ENCODE assay signal across 27 mouse cellular contexts in the genomic region with DNA sequence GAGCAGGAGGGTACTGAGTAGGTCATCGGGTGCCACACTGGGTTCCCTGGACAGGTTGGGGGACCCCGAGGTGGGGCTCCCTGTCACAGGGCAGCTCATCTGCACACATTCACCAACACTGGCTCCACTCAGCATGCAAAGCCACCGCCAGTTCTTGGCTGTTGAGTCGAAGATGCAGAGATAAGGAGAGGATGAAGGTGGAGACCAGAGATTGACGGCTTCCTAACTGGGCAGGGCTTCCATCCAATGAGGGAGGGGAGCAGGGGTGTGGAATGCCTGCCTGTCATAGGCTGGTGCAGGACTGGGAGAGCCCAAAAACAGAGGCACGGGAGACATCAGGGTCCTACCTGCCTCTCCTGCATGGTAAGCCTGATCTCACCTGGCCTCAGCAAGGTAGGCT. TPM values are rescaled to one million over a fixed set of nuclear protein-coding genes. Genes with fewer than 3 reads are reported as not detected.
A peak's percentile ranks its signal among the peaks of the same experiment; 100 is the strongest.
DNase-seq lines count a peak whose midpoint lies in the region; ATAC-seq and TF ChIP-seq lines count a peak whose summit lies in the region.
"Had no signal": no experiment of that assay in that cellular context is flagged by ENCODE, and none has a peak within 500 bp of the region (broad histone marks: within the 10 kb centered on the region; RNA-seq: fewer than 3 reads in every experiment).

No protein-coding gene starts in this region.

- peaks cover 32% of the 10 kb centered on the region for H3K4me1 ChIP-seq in kidney, embryonic 15.5 days
- H3K4me1 ChIP-seq in kidney, embryonic 16.5 days (ENCODE audit: insufficient read depth, low read length) = peaks cover 24% of the 10 kb centered on the region
- H3K4me1 ChIP-seq in stomach, postnatal 0 days (replicated peaks; ENCODE audit: control insufficient read depth, insufficient read depth) = peaks cover 17% of the 10 kb centered on the region
- H3K4me1 ChIP-seq: forebrain, embryonic 12.5 days; liver, embryonic 13.5 days; midbrain, embryonic 15.5 days had no signal

- H3K4me3 ChIP-seq in kidney, embryonic 15.5 days (replicated peaks) = no peak overlapping the region
- no peak overlapping the region for H3K4me3 ChIP-seq in kidney, embryonic 16.5 days (ENCODE audit: low read length)
- H3K4me3 ChIP-seq in stomach, postnatal 0 days (ENCODE audit: low read depth, low read length) = no peak overlapping the region
- H3K4me3 ChIP-seq: forebrain, embryonic 12.5 days; heart, embryonic 13.5 days; hindbrain, embryonic 10.5 days; intestine, embryonic 15.5 days; limb, embryonic 10.5 days; limb, embryonic 15.5 days; liver, embryonic 13.5 days; midbrain, embryonic 10.5 days; midbrain, embryonic 15.5 days had no signal

- WGBS in kidney, embryonic 15.5 days = 68% methylated on average over 6 of the region's 6 CpGs
- 63% methylated on average over 6 of the region's 6 CpGs for WGBS in kidney, embryonic 16.5 days
- WGBS in stomach, postnatal 0 days = 53% methylated on average over 6 of the region's 6 CpGs

- H3K36me3 ChIP-seq in kidney, embryonic 15.5 days = no peaks in the 10 kb centered on the region
- no peaks in the 10 kb centered on the region for H3K36me3 ChIP-seq in kidney, embryonic 16.5 days (ENCODE audit: insufficient read depth, low read length)
- no peaks in the 10 kb centered on the region for H3K36me3 ChIP-seq in stomach, postnatal 0 days (ENCODE audit: control insufficient read depth, insufficient read depth, low read length)
- H3K36me3 ChIP-seq: forebrain, embryonic 12.5 days; heart, embryonic 13.5 days; hindbrain, embryonic 10.5 days; intestine, embryonic 15.5 days; limb, embryonic 10.5 days; limb, embryonic 15.5 days; liver, embryonic 13.5 days; midbrain, embryonic 10.5 days; midbrain, embryonic 15.5 days had no signal

- H3K27ac ChIP-seq in kidney, embryonic 15.5 days = peak overlapping the region; percentile 32; the same call in 1 of the 2 replicates
- no peak overlapping the region for H3K27ac ChIP-seq in kidney, embryonic 16.5 days (ENCODE audit: low read length)
- H3K27ac ChIP-seq in stomach, postnatal 0 days (replicated peaks) = peak overlapping the region; percentile 35; the same call in 1 of the 2 replicates
- H3K27ac ChIP-seq: forebrain, embryonic 12.5 days; heart, embryonic 13.5 days; hindbrain, embryonic 10.5 days; intestine, embryonic 15.5 days; liver, embryonic 13.5 days; midbrain, embryonic 10.5 days; midbrain, embryonic 15.5 days had no signal

- 0 out of 2 replicates have a peak, but pooled peaks cover 7% of the 10 kb centered on the region for H3K27me3 ChIP-seq in kidney, embryonic 15.5 days
- H3K27me3 ChIP-seq in kidney, embryonic 16.5 days (ENCODE audit: insufficient read depth, low read length) = no peaks in the 10 kb centered on the region
- no peaks in the 10 kb centered on the region for H3K27me3 ChIP-seq in stomach, postnatal 0 days (ENCODE audit: control insufficient read depth, insufficient read depth, low read length)
- H3K27me3 ChIP-seq: intestine, embryonic 15.5 days; limb, embryonic 15.5 days; liver, embryonic 13.5 days; midbrain, embryonic 15.5 days had no signal

- no peak for TF ChIP-seq EP300 in stomach, postnatal 0 days (optimal IDR thresholded peaks at IDR 0.05)

- H3K4me2 ChIP-seq in kidney, embryonic 15.5 days = no peak overlapping the region
- H3K4me2 ChIP-seq in kidney, embryonic 16.5 days (replicated peaks; ENCODE audit: low read depth, low read length) = no peak overlapping the region
- no peak overlapping the region for H3K4me2 ChIP-seq in stomach, postnatal 0 days (replicated peaks; ENCODE audit: low read depth)
- H3K4me2 ChIP-seq: forebrain, embryonic 12.5 days; heart, embryonic 13.5 days; intestine, embryonic 15.5 days; limb, embryonic 15.5 days; liver, embryonic 13.5 days; lung, embryonic 14.5 days; midbrain, embryonic 15.5 days had no signal

- H3K9ac ChIP-seq in kidney, embryonic 15.5 days = no peak overlapping the region
- H3K9ac ChIP-seq in kidney, embryonic 16.5 days (replicated peaks; ENCODE audit: low read length) = no peak overlapping the region
- no peak overlapping the region for H3K9ac ChIP-seq in stomach, postnatal 0 days (ENCODE audit: low read length)
- H3K9ac ChIP-seq: forebrain, embryonic 12.5 days; heart, embryonic 13.5 days; intestine, embryonic 15.5 days; limb, embryonic 15.5 days; liver, embryonic 13.5 days; lung, embryonic 14.5 days; midbrain, embryonic 15.5 days had no signal

- peak; percentile 60 for DNase-seq in kidney, adult 11 months
- DNase-seq in kidney, postnatal 25 days = no peak
- DNase-seq in lung, postnatal 25 days (ENCODE audit: low spot score) = peak; percentile 72
- DNase-seq in stomach, postnatal 0 days (ENCODE audit: low spot score) = no peak
- no peak for DNase-seq in ovary, postnatal 36 days (ENCODE audit: low spot score)
- no peak for DNase-seq in right cerebral cortex, postnatal 10 days (ENCODE audit: low spot score in 2 of 2)
- DNase-seq: adrenal gland, postnatal 14 days; cerebellum, adult 11-12 months; cerebellum, adult 9-11 months; gastrocnemius, postnatal 10 days; heart, postnatal 14 days; layer of hippocampus, adult 9-11 months; liver, embryonic 13.5 days; lung, embryonic 14.5 days; thymus, postnatal 36 days had no signal

- no peaks in the 10 kb centered on the region for H3K9me3 ChIP-seq in kidney, embryonic 15.5 days (replicated peaks)
- H3K9me3 ChIP-seq in kidney, embryonic 16.5 days (ENCODE audit: low read length) = no peaks in the 10 kb centered on the region
- no peaks in the 10 kb centered on the region for H3K9me3 ChIP-seq in stomach, postnatal 0 days (ENCODE audit: control insufficient read depth, low read length)
- H3K9me3 ChIP-seq: forebrain, embryonic 12.5 days; heart, embryonic 13.5 days; hindbrain, embryonic 10.5 days; intestine, embryonic 15.5 days; limb, embryonic 10.5 days; limb, embryonic 15.5 days; liver, embryonic 13.5 days; midbrain, embryonic 10.5 days; midbrain, embryonic 15.5 days had no signal

- no peak for TF ChIP-seq CTCF in stomach, postnatal 0 days (IDR thresholded peaks at IDR 0.05; ENCODE audit: low read depth)

- ATAC-seq in kidney, embryonic 15.5 days (replicated peaks; ENCODE audit: low FRiP score) = no peak
- no peak for ATAC-seq in kidney, embryonic 16.5 days (ENCODE audit: low FRiP score, low TSS enrichment)
- no peak; the same call in 1 of the 2 replicates for ATAC-seq in stomach, postnatal 0 days (ENCODE audit: low FRiP score, low TSS enrichment)
- ATAC-seq: hindbrain, embryonic 16.5 days; intestine, embryonic 15.5 days; midbrain, embryonic 15.5 days had no signal

RNA-seq across cellular contexts. Expression of a gene that starts 5.5 kb away (rescaled TPM):
- 1.6 and 2.3 TPM in 2 replicates for polyA plus RNA-seq in kidney, embryonic 15.5 days (2015; fragmentation: Nextera tagmentation; extraction: Ambion mirVana)
- polyA plus RNA-seq in kidney, embryonic 16.5 days (2015; fragmentation: Nextera tagmentation; extraction: Ambion mirVana) = 1.7 and 2.3 TPM in 2 replicates
- 63.0 and 75.8 TPM in 2 replicates for polyA plus RNA-seq in stomach, postnatal 0 days (2015; fragmentation: Nextera tagmentation; extraction: Ambion mirVana)
- polyA plus RNA-seq: forebrain, embryonic 12.5 days; neural tube, embryonic 11.5 days had no signal

RNA-seq across cellular contexts. Expression of a gene that starts 46.4 kb away (rescaled TPM):
- polyA plus RNA-seq in kidney, embryonic 15.5 days (2015; fragmentation: Nextera tagmentation; extraction: Ambion mirVana) = 69.4 and 73.4 TPM in 2 replicates
- polyA plus RNA-seq in kidney, embryonic 16.5 days (2015; fragmentation: Nextera tagmentation; extraction: Ambion mirVana) = 94.8 and 99.9 TPM in 2 replicates
- 191 and 207 TPM in 2 replicates for polyA plus RNA-seq in stomach, postnatal 0 days (2015; fragmentation: Nextera tagmentation; extraction: Ambion mirVana)

Comparison
In these comparisons a context has a peak if more than half of its experiments do, and no peak if none do; other contexts are left out.
1. DNase-seq: peak in kidney, adult 11 months (single experiment) and lung, postnatal 25 days (single experiment); none in kidney, postnatal 25 days (0 of 2), stomach, postnatal 0 days (single experiment), ovary, postnatal 36 days (single experiment) and right cerebral cortex, postnatal 10 days (0 of 2).
2. RNA of a gene that starts 5.5 kb away (polyA plus RNA-seq): 63.0 to 75.8 TPM in stomach, postnatal 0 days; 1.7 to 2.3 TPM in kidney, embryonic 16.5 days and 1.6 to 2.3 TPM in kidney, embryonic 15.5 days; every median in the first group is over 10 times any median in the second.